Mouse (Mus musculus) duodenum, adult 2 months (tissue): ENCODE data around the gene Ucp1. TPM values are rescaled to one million over a fixed set of nuclear protein-coding genes. Genes with fewer than 3 reads are reported as not detected.

Experiments
- polyA plus RNA-seq: library from polyadenylated mRNA; depleted of rRNA; stranded (reverse); fragments of >200 nt; gene quantifications from 2 replicates; pipeline ENCODE4 v1.2.3, GENCODE M21; 2012; ENCODE audit warnings: low replicate concordance; rRNA removed

Gene Ucp1
- polyA plus RNA-seq: 0.20 and 0.65 TPM in 2 replicates

DNA sequence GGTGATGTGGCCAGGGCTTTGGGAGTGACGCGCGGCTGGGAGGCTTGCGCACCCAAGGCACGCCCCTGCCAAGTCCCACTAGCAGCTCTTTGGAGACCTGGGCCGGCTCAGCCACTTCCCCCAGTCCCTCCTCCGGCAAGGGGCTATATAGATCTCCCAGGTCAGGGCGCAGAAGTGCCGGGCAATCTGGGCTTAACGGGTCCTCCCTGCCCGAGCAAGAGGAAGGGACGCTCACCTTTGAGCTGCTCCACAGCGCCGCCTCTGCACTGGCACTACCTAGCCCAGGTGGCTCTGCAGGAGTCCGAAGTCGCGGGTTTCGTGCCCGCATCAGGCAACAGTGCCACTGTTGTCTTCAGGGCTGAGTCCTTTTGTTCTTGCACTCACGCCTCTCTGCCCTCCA, at the start of gene Ucp1:
Gene Ucp1 (plus strand): TSS at position 177 of the 400 bp plus-strand sequence.

GRCm38 (mm10) chr8:83331899-83332697, 41.9 kb downstream of the Ucp1 start, which contains the start of gene Elmod2:
Gene Elmod2 (minus strand): TSS chr8:83332486.

Other genes starting within 250 kb of the Ucp1 start
- 2.9 and 4.8 TPM in 2 replicates for gene Tbc1d9, start 125.0 kb upstream of the Ucp1 start, polyA plus RNA-seq
- 0.74 and 0.79 TPM in 2 replicates for gene Gm10645, start 124.2 kb upstream of the Ucp1 start, polyA plus RNA-seq
- 0.44 and 0.45 TPM in 2 replicates for gene Elmod2, start 42.1 kb downstream of the Ucp1 start, polyA plus RNA-seq
- gene Mgat4d, start 58.1 kb downstream of the Ucp1 start, polyA plus RNA-seq: not detected in 2 replicates
- not detected in 2 replicates for gene Clgn, start 99.5 kb downstream of the Ucp1 start, polyA plus RNA-seq
- gene Scoc, start 168.0 kb downstream of the Ucp1 start, polyA plus RNA-seq: 0.55 and 1.2 TPM in 2 replicates
- not detected in 2 replicates for gene Olfr370, start 245.4 kb downstream of the Ucp1 start, polyA plus RNA-seq